Mouse (Mus musculus) small intestine, adult 2 months (tissue): ENCODE data around the gene Ralgapa1.

Experiments used
- CTCF ChIP-seq: fragments of 200-500 bp; IDR thresholded peaks from 2 replicates; pipeline ENCODE4 v1.5.1; 2012; ENCODE audit warnings: low read depth, mild to moderate bottlenecking, control low read depth, inconsistent platforms, low read length, moderate library complexity, mixed read lengths; ENCODE audit not compliant: insufficient replicate concordance, insufficient read length; ENCODE audit errors: extremely low read depth
- POLR2A ChIP-seq: fragments of 200-500 bp; IDR thresholded peaks from 2 replicates; pipeline ENCODE4 v1.6.1; 2012; ENCODE audit warnings: low read depth, mild to moderate bottlenecking, control low read depth, inconsistent platforms, low read length, moderate library complexity

- TF ChIP-seq POLR2A (no peak), CTCF (no peak)
These were observed 247.9 kb downstream of the Ralgapa1 start for GRCm38 (mm10) chr12:55573089-55573488.
